Mouse (Mus musculus): Measurements from ENCODE around the gene Dad1. TPM values are rescaled to one million over a fixed set of nuclear protein-coding genes. Genes with fewer than 3 reads are reported as not detected.

The Dad1 gene
- total and polyA plus RNA-seq, 3 experiments: 186 to 320 TPM; not detected in 1

DNA sequence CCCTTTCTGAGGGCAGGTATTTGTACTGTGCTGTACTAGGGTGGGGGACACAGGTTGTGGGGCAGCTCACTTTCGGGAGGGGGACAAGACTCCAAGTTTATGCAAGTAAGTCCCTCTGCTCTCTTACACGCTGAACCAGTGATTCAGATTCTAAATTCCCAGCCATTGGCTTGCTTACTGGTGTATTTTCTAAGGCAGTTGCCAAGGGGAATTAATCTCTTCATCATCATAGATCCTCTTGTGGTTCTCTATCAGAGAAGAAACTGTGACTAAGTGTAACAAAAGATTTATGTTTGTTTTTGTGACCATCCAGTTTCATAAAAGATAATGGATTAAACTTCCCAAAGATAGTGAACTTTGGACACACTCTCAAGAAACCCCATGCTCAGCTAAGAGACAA lies 40.2 kb downstream of the Dad1 start:
- TF ChIP-seq CHD1 (IDR thresholded peaks at IDR 0.05; ENCODE audit: low read depth, low read length) (no peak), POLR2AphosphoS2 (IDR thresholded peaks at IDR 0.05; ENCODE audit: low read length) (no peak), POLR2AphosphoS5 (IDR thresholded peaks at IDR 0.05; ENCODE audit: borderline replicate concordance, low read depth, low read length) (no peak), CHD2 (IDR thresholded peaks at IDR 0.05; ENCODE audit: low read length) (no peak), TCF12 (IDR thresholded peaks at IDR 0.05; ENCODE audit: low read depth, low read length) (no peak), MAX (IDR thresholded peaks at IDR 0.05; ENCODE audit: low read length) (no peak), MYB (IDR thresholded peaks at IDR 0.05; ENCODE audit: low read depth, low read length) (no peak), USF1 (IDR thresholded peaks at IDR 0.05; ENCODE audit: low read depth, low read length) (no peak), UBTF (IDR thresholded peaks at IDR 0.05; ENCODE audit: borderline replicate concordance, insufficient read depth, low read depth, low read length) (no peak), NELFE (IDR thresholded peaks at IDR 0.05; ENCODE audit: low read depth, low read length) (no peak), MAZ (IDR thresholded peaks at IDR 0.05; ENCODE audit: low read depth, low read length) (no peak), USF2 (IDR thresholded peaks at IDR 0.05; ENCODE audit: borderline replicate concordance in 1 of 2, insufficient read depth in 1 of 2, low read depth in 1 of 2, low read length in 2 of 2) (no peak), ZC3H11A (IDR thresholded peaks at IDR 0.05; ENCODE audit: low read depth, low read length) (no peak), MEF2A (IDR thresholded peaks at IDR 0.05; ENCODE audit: extremely low read depth, insufficient replicate concordance, low read depth, low read length, poor library complexity, severe bottlenecking) (no peak), GABPA (IDR thresholded peaks at IDR 0.05; ENCODE audit: low read depth, low read length) (no peak), ZNF384 (IDR thresholded peaks at IDR 0.05; ENCODE audit: low read depth, low read length) (no peak), BHLHE40 (IDR thresholded peaks at IDR 0.05; ENCODE audit: borderline replicate concordance, low read depth, low read length) (no peak)
- no peaks in the 10 kb centered on the region for H3K27me3 ChIP-seq (ENCODE audit: control insufficient read depth in 1 of 2, insufficient read depth in 2 of 2, low read length in 2 of 2)
- no peak for DNase-seq (ENCODE audit: low read depth, low spot score)
- H3K4me3 ChIP-seq (ENCODE audit: control insufficient read depth in 1 of 2, insufficient read depth in 1 of 2, low read depth in 2 of 2, low read length in 2 of 2): no peak overlapping the region
- H3K4me1 ChIP-seq (ENCODE audit: control insufficient read depth in 1 of 2, insufficient read depth in 2 of 2, low read length in 2 of 2): no peaks in the 10 kb centered on the region
- no peaks in the 10 kb centered on the region for H3K9me3 ChIP-seq (replicated peaks; ENCODE audit: insufficient read depth, low read length)
- H3K79me2 ChIP-seq (ENCODE audit: control insufficient read depth, insufficient read depth, low read length, poor library complexity): no peaks in the 10 kb centered on the region
- H3K27ac ChIP-seq (ENCODE audit: control insufficient read depth, low read depth, low read length): no peak overlapping the region
- no peak overlapping the region for H3K9ac ChIP-seq (ENCODE audit: control insufficient read depth, low read depth, low read length, poor library complexity, severe bottlenecking)
- no peaks in the 10 kb centered on the region for H3K36me3 ChIP-seq (ENCODE audit: control insufficient read depth in 1 of 2, insufficient read depth in 2 of 2, low read length in 2 of 2)

DNA sequence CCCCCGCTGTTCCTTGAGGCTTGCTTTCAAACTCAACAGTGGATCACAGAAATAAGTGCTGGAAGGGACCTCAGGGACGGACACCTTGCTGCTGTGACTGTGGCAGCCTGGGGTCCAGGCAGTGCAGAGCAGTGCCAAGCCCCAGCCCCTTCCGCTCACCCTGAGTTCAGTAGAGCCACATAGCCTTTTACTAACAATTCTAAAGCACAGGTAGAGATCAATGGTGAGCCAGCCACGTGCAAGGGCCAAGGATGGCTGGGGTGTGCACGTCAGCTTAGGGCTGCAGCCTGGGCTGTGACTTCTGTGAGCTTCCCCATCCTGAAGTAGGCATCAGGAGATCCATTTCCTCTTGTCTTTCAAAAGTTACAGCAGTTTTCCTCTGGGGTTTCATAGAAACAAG lies 42.1 kb downstream of the Dad1 start:
- Histone ChIP-seq H3K4me3 (ENCODE audit: control insufficient read depth in 1 of 2, insufficient read depth in 1 of 2, low read depth in 2 of 2, low read length in 2 of 2) (no peak overlapping the region), H3K27me3 (ENCODE audit: control insufficient read depth in 1 of 2, insufficient read depth in 2 of 2, low read length in 2 of 2) (no peaks in the 10 kb centered on the region), H3K36me3 (ENCODE audit: control insufficient read depth in 1 of 2, insufficient read depth in 2 of 2, low read length in 2 of 2) (no peaks in the 10 kb centered on the region), H3K4me1 (ENCODE audit: control insufficient read depth in 1 of 2, insufficient read depth in 2 of 2, low read length in 2 of 2) (no peaks in the 10 kb centered on the region), H3K79me2 (ENCODE audit: control insufficient read depth, insufficient read depth, low read length, poor library complexity) (no peaks in the 10 kb centered on the region), H3K9ac (ENCODE audit: control insufficient read depth, low read depth, low read length, poor library complexity, severe bottlenecking) (no peak overlapping the region), H3K9me3 (replicated peaks; ENCODE audit: insufficient read depth, low read length) (no peaks in the 10 kb centered on the region), H3K27ac (ENCODE audit: control insufficient read depth, low read depth, low read length) (no peak overlapping the region)
- DNase-seq (ENCODE audit: low read depth, low spot score): no peak
- TF ChIP-seq GATA1 (IDR thresholded peaks at IDR 0.05; ENCODE audit: low read depth, low read length): no peak
- no peak for TF ChIP-seq MAZ (IDR thresholded peaks at IDR 0.05; ENCODE audit: low read depth, low read length)
- no peak for TF ChIP-seq USF1 (IDR thresholded peaks at IDR 0.05; ENCODE audit: low read depth, low read length)
- TF ChIP-seq ZKSCAN1 (IDR thresholded peaks at IDR 0.05; ENCODE audit: low read depth, low read length): no peak
- TF ChIP-seq POLR2AphosphoS2 (IDR thresholded peaks at IDR 0.05; ENCODE audit: low read length): no peak
- TF ChIP-seq TCF12 (IDR thresholded peaks at IDR 0.05; ENCODE audit: low read depth, low read length): no peak
- TF ChIP-seq MXI1 (IDR thresholded peaks at IDR 0.05; ENCODE audit: low read depth, low read length): no peak
- no peak for TF ChIP-seq SMC3 (IDR thresholded peaks at IDR 0.05; ENCODE audit: low read depth, low read length)
- TF ChIP-seq E2F4 (IDR thresholded peaks at IDR 0.05; ENCODE audit: borderline replicate concordance, low read depth, low read length): no peak
- no peak for TF ChIP-seq MAX (IDR thresholded peaks at IDR 0.05; ENCODE audit: low read length)
- TF ChIP-seq SIN3A (IDR thresholded peaks at IDR 0.05; ENCODE audit: low read length): no peak
- TF ChIP-seq POLR2A (IDR thresholded peaks at IDR 0.05; ENCODE audit: control insufficient read depth in 1 of 2, insufficient read depth in 1 of 2, low read depth in 1 of 2, low read length in 2 of 2, poor library complexity in 1 of 2): no peak
- no peak for TF ChIP-seq ELF1 (IDR thresholded peaks at IDR 0.05; ENCODE audit: low read depth, low read length)
- TF ChIP-seq MEF2A (IDR thresholded peaks at IDR 0.05; ENCODE audit: extremely low read depth, insufficient replicate concordance, low read depth, low read length, poor library complexity, severe bottlenecking): no peak
- TF ChIP-seq POLR2AphosphoS5 (IDR thresholded peaks at IDR 0.05; ENCODE audit: borderline replicate concordance, low read depth, low read length): no peak
- no peak for TF ChIP-seq GABPA (IDR thresholded peaks at IDR 0.05; ENCODE audit: low read depth, low read length)
- TF ChIP-seq ZNF384 (IDR thresholded peaks at IDR 0.05; ENCODE audit: low read depth, low read length): no peak
- TF ChIP-seq NELFE (IDR thresholded peaks at IDR 0.05; ENCODE audit: low read depth, low read length): no peak
- no peak for TF ChIP-seq RCOR1 (IDR thresholded peaks at IDR 0.05; ENCODE audit: low read depth, low read length)
- TF ChIP-seq HCFC1 (IDR thresholded peaks at IDR 0.05; ENCODE audit: low read depth, low read length): no peak
